Mouse (Mus musculus) T-helper 17 cell (primary cell): ENCODE data around the gene Ctc1.

Experiments used
- in situ Hi-C, 2 experiments: fragments of 300-600 bp; cut with MboI, MseI; formaldehyde crosslinking; loops; 1 replicate in 1 of 2; 2 replicates in 1 of 2; pipeline ENCODE4 v1.15.1; 2025; ENCODE audit warnings: high pct_unique_total_duplicates in 2 of 2

The Ctc1 gene

DNA sequence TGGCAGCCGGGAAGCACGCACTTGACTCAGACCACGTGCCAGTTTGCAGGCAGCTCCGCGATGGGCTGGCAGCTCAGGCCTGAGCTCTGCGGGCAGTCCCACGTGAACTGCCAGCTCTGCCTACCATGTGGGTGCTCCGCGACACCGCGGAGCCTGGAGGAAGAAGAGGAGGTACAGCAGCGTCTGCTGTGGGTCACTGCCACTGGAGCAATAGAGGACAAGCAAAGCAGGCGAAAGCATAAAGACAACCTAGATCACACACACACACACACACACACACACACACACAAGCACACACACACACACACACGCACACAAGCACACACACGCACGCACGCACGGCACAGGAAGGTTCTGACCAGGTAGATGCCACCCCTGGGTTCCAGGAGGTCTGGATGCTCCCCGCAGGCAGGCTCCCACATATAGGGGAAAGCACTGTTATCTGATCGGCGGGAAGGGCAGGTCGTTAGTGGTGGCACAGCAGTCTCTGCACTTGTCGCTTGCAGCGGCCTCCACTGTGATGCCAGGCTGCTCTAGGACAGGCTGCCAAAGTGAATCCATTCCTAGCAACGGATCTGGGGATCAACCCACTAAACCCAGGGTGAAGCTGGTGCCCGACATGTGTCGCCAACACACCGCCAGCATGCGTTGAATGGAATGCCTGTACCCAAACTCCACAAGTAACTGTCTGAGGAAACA lies 50.6 kb downstream of the Ctc1 start:
- in situ Hi-C loops: no loop called here

DNA sequence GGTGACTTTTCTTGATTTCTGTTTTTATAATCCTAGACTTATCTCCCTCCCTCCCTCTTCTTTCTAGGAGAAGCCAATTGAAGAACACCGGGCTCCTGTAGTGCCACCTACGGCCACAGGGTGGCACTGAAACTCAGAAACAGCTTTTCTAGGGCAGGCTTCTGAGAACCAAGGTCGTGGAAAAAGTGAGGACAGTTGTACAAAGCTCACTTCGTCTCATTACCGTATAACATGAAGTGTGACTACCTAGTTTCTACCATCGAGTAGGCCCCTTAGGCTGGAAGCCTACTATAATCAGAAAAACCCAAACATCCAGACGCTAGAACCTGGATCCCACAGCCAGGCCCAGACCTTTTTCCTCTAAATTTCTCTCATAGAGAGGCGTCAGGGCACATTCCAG lies 51.2 kb downstream of the Ctc1 start:
- in situ Hi-C loops: no loop called here

DNA sequence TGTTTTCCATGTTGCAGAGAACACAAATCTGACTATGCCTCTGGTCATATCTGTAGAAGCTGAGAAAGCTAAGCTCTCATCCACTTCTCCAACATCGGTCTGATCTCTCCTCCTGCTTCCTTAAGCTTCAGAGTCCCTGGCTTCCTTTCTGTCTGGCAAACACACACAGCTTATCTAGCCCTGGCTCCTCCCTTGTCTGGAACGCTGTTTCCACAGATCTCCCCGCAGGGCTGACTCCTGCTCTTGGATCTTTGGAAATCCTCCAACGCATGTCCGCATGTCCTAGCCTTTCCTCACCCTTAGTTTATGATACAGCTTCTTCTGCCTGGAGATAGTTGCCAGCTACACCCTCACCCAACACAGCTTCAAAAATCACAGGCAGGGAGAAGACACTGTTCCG lies 51.9 kb downstream of the Ctc1 start:
- in situ Hi-C loops: no loop called here

DNA sequence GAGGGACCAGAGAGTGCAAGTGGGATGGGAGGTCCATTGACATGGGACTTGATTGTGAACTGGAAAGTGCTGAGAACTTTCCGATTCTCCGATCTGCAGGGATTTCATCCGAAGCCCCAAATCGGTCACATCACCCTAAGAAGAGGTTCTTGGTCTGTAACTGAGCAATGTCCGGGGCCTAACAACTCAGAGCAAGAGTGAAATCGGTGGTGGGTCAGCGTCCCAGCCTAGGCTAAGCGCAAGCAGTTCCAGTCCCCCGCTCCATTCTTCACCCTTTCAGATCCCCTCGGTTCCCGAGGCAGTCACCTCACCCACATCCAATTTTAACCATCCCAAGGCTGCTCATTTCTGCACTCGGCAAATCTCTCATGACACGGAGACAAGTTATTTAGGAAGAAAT lies 54.4 kb downstream of the Ctc1 start:
- in situ Hi-C loops: no loop called here

DNA sequence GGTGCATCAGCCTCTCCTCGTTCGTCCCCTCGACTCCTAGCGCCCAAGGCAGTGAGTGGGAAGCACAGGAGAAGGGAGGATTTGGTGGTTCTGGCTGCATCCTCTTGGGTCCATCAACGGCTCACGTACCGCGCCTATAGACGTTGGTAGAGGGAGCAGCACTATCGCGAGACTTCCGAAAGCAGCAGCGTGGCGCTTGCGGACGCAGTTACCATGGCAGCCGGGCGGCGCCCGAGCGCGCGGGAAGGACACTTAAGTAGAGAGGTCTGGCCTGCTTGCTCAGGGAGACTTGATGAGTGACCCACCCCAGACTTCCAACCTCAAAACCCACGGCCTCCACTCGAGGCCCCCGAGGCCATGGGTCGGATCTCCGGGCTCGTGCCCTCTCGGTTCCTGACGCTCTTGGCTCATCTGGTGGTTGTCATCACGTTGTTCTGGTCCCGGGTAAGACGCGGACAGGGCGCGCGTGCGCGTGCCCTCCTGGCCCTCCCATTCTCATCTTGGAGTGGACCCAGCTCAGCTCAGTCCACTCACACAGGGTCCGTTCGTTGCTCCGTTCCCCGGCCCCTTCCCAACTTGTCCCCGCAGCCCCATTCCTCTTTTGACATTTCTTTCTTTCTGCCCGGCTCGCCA lies 55.0 kb downstream of the Ctc1 start, which contains the start of gene Tmem107:
Tmem107 (plus strand) TSS at position 217 of the 633 bp plus-strand sequence.
- in situ Hi-C loops: no loop called here

DNA sequence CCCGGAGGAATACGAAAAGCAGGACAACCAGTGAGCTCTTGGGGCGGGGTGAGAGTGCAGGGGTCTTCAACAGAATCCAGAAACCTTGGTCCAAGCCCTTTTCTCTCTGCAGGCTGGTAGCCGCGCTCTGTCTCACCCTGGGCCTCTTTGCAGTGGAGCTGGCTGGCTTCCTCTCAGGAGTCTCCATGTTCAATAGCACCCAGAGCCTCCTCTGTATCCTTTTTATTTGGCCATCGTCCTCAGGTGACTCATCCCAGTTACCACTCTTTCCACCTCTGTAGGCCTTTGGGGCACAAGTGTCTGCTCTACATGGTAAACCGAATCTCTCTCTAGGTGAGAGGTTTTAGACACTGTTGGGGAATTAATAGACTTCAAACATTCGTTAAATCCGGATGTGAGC lies 55.6 kb downstream of the Ctc1 start:
- in situ Hi-C loops: no loop called here

DNA sequence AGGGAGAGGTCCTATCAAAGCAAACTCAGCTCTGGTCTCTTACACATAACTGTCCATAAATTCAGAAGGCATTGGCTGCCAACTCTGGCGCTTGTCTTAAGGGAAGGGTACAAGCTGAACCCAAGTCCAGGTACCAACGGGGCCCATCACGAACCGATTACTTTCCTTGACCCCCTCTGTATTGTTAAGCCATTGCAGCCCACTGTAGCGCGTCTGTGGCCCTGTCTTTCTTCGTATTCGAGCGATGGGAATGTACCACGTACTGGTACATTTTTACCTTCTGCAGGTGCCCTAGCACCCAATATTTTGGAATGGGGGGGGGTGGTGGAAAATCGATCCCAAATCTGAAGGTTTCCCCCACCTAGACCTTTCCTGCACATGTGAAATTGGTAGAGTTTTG lies 56.5 kb downstream of the Ctc1 start:
- in situ Hi-C loops: no loop called here

DNA sequence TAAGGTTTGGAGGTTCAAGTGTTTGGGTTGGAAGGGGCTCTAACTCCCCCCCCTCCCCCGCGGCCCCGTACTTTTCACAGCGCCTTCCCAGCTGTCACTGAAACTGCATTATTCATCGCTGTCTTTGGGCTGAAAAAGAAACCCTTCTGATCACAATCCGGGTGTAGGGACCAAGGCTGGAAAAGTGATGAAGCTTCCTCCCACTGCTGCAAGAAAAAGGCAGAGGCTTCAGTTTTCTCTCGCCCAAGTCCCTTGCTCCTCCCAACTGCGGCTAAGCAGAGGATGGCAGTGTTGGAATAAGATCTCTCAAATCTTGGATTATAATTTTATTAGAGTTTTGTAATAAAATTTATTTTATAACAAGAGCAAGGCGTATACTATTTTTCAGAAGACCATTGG lies 57.0 kb downstream of the Ctc1 start:
- in situ Hi-C loops: no loop called here

DNA sequence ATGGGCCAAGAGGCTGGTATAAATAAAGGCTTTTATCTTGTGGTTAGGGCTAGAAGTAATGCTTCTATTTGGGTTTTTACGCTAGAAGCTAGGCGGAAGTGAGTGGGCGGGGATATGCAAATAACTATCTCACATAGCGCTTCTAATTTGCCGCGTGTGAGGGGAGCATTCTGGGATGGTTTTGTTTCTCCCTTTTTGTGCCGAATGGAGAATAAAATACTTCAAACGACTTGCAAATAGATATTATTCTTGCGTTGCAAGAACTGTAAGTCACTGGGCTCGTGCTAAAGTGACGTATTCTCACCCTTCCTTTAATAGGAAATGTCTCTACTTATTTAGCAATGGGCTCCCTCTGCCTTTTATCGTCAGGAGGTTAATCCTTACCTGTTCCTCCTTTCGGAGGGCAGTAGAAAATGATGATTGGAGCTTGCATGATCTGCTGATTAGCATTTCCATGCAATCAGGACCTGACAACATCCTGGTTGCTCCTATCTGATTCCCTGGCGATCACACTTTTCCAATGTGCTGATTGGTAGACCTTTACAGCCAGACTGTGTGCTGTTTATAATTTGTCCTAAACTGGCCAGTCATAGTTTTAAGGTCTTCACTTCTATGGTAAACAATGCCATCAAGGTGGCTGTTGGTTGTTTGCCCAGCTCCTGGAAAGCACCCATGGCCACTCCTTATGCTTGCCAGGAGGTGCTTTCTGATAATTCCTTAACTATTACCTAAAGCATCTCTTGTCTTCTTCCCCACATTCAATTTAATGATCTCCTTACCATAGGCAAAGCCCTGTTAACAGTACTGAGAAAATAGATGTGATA lies 57.6 kb downstream of the Ctc1 start:
- in situ Hi-C loops: no loop called here

DNA sequence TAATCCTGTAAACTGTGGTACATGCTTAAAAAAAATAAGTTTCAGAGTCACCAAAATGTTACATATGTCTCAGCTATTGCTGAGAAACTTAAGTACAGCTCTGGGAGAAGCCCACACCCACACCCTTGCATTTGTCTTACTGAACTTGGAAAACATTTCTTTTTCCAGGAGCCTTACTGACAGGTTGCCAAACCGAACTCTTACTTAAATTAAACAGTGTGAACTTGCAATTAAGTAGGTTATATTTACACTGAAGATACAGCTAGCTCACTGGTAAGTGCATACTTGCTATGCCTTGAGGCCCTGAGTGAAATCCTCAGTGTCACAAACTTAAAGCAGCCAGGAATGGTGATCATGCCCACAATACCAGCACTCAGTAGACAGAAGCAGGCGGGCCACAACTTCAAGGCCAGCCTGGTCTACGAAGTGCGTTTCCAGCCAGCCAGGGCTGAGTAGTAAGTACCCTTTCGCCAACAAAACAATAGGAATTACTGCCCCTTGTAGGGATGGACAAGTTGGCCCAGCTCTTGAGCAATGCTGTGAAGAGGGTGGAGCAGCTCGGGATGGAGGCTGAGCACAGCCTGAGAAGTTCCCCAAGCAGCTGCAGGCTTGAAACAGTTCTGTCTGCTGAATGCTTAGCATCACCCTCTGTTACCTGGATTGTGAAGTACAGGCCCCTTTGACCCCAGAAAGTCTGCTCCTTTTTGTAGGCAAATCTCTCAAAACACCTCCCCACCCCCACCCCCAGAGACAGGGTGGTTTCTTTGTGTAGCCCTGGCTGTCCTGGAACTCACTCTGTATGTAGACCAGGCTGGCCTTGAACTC lies 58.5 kb downstream of the Ctc1 start:
- in situ Hi-C loops: no loop called here

DNA sequence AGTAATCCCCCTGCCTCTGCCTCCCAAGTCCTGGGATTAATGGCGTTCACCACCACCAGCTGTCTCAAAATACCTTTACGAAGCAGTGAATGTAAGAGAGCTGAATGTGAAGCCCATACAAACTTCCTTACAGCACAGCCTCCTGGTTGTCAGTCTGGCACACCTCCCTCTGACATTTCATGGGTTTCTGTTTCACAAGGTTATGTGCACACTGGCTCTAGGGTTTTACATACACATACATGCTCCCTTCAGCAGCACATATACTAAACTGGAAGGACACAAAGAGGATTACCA lies 59.0 kb downstream of the Ctc1 start:
- in situ Hi-C loops: loop anchor here in 1 of 2 experiments (25.0 kb wide), 1 partner anchor 1588 kb away; the partner anchor contains the start of genes Eno3, Pfn1 and Spag7

DNA sequence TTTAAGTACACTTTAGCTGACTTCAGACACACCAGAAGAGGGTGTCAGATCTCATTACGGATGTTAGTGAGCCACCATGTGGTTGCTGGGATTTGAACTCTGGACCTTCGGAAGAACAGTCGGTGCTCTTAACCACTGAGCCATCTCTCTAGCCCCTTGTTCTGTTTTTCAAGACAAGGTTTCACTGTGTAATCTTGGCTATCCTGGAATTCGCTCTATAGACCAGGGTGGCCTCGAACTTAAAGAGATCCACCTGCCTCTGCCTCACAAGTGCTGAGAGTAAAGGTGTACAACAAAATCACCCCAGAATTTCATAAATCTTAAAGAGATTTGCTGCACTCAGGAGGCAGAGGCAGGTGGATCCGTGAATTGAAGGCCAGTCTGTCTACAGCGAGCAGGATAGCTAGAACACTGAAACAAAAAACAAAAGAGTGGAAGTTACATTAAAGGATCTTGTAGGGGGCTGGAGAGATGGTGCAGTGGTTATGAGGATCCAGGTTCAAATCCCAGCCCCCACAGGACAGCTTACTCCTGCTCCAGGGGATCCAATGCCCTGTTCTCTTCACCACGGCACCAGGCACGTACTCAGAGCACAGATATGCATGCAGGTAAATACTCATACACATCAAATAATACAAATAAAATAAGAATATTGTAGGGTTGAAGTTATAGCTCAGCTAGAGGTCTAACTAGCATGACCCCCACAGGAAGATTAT lies 60.2 kb downstream of the Ctc1 start:
- in situ Hi-C loops: loop anchor here in 1 of 2 experiments (25.0 kb wide), 1 partner anchor 1586 kb away; the partner anchor contains the start of genes Eno3, Pfn1 and Spag7

DNA sequence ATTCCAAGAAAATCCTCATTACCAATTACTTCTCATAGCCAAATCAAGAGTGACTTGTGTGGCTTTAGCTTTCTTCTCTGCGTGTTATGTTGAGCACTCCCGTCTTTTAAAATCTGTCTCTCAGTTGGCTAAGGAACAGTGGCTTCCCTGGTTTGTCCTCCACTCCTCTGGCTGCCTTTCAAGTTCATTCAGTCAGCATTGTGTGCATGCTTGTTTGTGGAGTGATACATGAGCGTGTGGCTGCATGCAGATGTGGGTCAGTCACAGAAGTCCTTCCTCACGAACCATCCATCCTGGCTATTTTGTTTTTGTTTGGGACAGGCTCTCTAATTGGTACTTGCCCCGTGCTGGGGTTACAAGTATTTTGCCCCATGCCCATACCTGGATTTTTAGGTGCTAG lies 60.9 kb downstream of the Ctc1 start:
- in situ Hi-C loops: loop anchor here in 1 of 2 experiments (25.0 kb wide), 1 partner anchor 1586 kb away; the partner anchor contains the start of genes Eno3, Pfn1 and Spag7

DNA sequence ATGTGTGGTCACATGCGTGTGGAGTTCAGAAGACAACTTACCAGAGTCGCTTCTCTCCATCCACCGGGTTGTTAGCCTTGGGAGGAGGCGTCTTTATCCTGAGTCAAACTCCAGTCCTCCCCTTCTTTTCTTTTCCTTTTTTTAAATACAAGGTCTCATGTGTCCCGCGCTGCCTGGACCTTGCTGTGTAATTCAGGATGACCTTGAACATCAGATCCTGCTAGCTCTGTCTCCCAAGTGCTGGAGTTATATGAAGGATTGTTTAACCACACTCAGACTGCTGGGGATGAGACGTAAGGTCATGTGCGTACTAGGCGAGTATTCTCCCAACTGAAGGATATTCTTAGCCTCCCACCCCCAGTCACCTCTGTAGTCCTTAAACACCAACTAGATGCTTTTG lies 61.6 kb downstream of the Ctc1 start:
- in situ Hi-C loops: loop anchor here in 1 of 2 experiments (25.0 kb wide), 1 partner anchor 1585 kb away; the partner anchor contains the start of genes Eno3, Pfn1 and Spag7

DNA sequence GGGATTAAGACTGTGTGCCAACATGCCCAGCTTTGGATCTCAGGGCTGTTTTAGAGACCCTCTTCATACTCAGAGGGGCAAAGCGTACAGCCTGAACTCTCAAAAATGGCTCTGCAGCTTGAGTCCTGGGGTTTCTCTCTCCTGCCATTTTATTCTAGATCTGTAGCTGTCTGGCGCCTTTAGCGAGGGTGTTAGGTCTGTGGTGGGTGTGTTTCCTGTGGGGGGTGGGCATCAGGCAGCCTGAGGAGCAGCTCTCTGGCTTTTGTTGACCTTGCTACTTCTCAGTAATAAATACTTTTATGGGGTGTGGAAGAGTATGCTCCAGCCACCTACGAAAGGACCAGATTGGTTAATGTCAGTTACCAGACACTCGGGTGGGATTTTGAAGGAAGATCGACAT lies 62.3 kb downstream of the Ctc1 start:
- in situ Hi-C loops: loop anchor here in 1 of 2 experiments (25.0 kb wide), 1 partner anchor 1584 kb away; the partner anchor contains the start of genes Eno3, Pfn1 and Spag7

DNA sequence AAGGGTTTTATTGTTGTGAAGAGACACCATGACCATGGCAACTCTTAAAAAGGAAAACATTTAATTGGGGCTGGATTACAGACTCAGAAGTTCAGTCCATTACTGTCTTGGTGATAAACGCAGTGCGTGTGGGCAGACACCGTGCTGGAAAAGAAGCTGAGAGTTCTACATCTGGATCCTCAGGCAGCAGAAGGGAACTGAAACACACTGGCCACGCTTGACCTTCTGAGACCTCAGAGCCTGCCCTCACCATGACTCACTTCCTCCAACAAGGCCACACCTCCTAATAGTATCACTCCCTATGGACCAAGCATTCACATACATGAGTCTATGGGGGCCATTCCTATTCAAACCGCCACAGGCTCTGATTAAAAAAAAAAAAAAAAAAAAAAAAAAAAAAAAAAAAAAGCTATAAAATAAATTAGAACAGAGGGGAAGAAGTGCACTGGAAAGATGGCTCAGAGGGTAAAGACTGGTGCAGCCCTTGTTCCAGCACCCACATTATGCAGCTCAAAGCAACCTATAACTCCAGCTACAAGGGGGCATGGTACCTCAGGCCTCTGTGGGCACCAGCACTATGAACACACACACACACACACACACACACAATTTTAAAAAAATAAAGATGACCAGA lies 63.2 kb downstream of the Ctc1 start:
- in situ Hi-C loops: loop anchor here in 1 of 2 experiments (25.0 kb wide), 1 partner anchor 1583 kb away; the partner anchor contains the start of genes Eno3, Pfn1 and Spag7

DNA sequence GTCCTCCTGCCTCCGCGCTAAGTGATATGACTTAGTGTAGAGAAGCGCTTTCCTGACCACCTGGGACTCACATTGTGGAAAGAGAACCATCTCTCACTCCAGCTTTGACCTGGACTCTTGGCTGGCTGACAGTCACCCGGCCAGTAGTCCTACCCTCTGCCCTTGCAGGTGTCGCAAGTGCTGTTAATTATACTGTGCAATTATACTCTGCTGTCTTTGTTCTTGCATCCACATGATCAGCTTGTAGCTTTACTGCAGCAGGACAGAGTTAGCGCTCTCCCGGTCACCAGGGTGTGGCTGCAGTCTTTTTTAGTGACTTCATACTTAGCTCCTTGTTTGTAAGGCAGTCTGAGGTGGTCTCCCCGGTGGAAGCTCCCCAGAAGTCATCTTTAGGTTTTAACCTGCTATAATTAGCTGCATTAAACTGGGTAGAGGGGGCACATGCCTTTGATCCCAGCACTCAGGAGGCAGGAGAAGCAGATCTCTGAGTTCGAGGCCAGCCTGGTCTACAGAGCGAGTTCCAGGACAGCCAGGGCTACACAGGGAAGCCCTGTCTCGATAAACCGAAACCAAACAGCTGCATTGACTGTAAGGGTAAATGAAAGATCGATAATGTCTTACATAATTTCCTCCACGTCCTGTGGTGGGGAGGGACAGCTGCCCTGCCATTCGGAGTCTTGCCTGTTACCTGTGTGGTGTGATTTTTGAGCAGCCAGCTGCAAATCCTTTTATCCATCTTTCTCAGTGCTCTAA lies 64.6 kb downstream of the Ctc1 start:
- in situ Hi-C loops: loop anchor here in 1 of 2 experiments (25.0 kb wide), 1 partner anchor 1582 kb away; the partner anchor contains the start of genes Eno3, Pfn1 and Spag7

DNA sequence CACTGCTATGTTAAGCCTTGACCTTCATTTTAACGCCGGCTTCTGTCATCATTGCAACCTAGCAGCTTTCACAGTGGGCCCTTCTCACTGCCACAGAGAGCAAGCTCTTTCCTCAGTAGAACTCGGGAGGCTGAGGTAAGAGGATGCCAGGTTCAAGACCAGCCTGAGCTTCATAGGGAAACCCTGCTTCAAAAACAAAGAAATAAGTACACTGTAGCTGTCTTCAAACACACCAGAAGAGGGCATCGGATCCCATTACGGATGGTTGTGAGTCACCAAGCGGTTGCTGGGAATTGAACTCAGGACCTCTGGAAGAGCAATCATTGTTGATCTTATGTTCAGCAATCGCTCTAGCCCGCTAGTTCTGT lies 65.1 kb downstream of the Ctc1 start:
- in situ Hi-C loops: loop anchor here in 1 of 2 experiments (25.0 kb wide), 1 partner anchor 1581 kb away; the partner anchor contains the start of genes Eno3, Pfn1 and Spag7

DNA sequence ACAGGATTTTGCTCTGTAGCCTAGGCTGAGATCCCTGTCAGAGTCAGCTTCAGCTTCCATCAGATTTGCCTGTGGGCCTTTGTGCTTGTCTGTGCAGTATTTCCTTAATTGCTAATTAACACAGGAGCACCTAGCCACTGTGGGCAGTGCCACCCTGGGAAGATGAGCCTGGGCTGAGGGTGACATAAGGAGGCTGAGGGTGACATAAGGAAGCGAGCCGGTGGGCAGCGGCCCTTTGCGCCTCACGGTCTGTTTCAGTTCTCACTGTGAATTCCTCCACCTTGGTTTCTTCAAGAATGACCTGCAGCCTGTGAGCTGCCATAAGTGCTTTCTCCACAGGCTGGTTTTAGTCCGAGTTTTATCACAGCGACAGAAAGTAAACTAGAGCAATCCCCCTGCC lies 65.9 kb downstream of the Ctc1 start:
- in situ Hi-C loops: loop anchor here in 1 of 2 experiments (25.0 kb wide), 1 partner anchor 1581 kb away; the partner anchor contains the start of genes Eno3, Pfn1 and Spag7
